Mouse (Mus musculus) ES-Bruce4 (cell line): ENCODE results near the gene Coq8a. TPM values are rescaled to one million over a fixed set of nuclear protein-coding genes. Genes with fewer than 3 reads are reported as not detected.

Experiments
- H3K27ac ChIP-seq: 2 replicates; pipeline ENCODE4 v1.5.1; 2012; ENCODE audit warnings: low read length, inconsistent platforms; ENCODE audit not compliant: insufficient read depth
- H3K27me3 ChIP-seq: 2 replicates; pipeline ENCODE4 v1.6.1; 2012; ENCODE audit warnings: mild to moderate bottlenecking, low read length, inconsistent platforms; ENCODE audit not compliant: control insufficient read depth, poor library complexity, insufficient read depth, severe bottlenecking
- H3K36me3 ChIP-seq: 2 replicates; pipeline ENCODE4 v1.6.1; 2012; ENCODE audit warnings: inconsistent platforms, mild to moderate bottlenecking, low read length, moderate library complexity; ENCODE audit not compliant: control insufficient read depth, poor library complexity, insufficient read depth, severe bottlenecking
- H3K4me1 ChIP-seq: one replicate; pipeline ENCODE4 v1.8.1; 2011; ENCODE audit warnings: low read length; ENCODE audit not compliant: control insufficient read depth, insufficient read depth
- H3K4me3 ChIP-seq: 2 replicates; pipeline ENCODE4 v1.5.1; 2011; ENCODE audit warnings: low read depth, mild to moderate bottlenecking, low read length
- H3K9ac ChIP-seq: 2 replicates; pipeline ENCODE4 v1.6.1; 2012; ENCODE audit warnings: low read depth, mild to moderate bottlenecking, inconsistent platforms; ENCODE audit not compliant: poor library complexity, severe bottlenecking
- H3K9me3 ChIP-seq: replicated peaks from 2 replicates; pipeline ENCODE4 v1.6.1; 2012; ENCODE audit warnings: mild to moderate bottlenecking, low read length, inconsistent platforms; ENCODE audit not compliant: control insufficient read depth, poor library complexity, insufficient read depth, severe bottlenecking
- CTCF ChIP-seq: IDR thresholded peaks from one replicate; pipeline ENCODE4 v1.8.1; 2011; ENCODE audit warnings: low read depth, low read length
- EP300 ChIP-seq: IDR thresholded peaks from 2 replicates; pipeline ENCODE4 v1.6.1; 2011; ENCODE audit warnings: low read depth, low read length; ENCODE audit not compliant: insufficient read depth
- POLR2A ChIP-seq: IDR thresholded peaks from one replicate; pipeline ENCODE4 v1.8.1; 2011; ENCODE audit warnings: low read length; ENCODE audit not compliant: insufficient read depth
- polyA plus RNA-seq: library from polyadenylated mRNA; stranded (reverse); fragments of >200 nt; gene quantifications from 2 replicates; pipeline ENCODE4 v1.2.4, GENCODE M21; 2011; ENCODE audit warnings: low read depth; ENCODE audit not compliant: missing spikeins, insufficient read depth, insufficient read length

Coq8a gene
- 6.8 and 6.9 TPM in 2 replicates for polyA plus RNA-seq

DNA sequence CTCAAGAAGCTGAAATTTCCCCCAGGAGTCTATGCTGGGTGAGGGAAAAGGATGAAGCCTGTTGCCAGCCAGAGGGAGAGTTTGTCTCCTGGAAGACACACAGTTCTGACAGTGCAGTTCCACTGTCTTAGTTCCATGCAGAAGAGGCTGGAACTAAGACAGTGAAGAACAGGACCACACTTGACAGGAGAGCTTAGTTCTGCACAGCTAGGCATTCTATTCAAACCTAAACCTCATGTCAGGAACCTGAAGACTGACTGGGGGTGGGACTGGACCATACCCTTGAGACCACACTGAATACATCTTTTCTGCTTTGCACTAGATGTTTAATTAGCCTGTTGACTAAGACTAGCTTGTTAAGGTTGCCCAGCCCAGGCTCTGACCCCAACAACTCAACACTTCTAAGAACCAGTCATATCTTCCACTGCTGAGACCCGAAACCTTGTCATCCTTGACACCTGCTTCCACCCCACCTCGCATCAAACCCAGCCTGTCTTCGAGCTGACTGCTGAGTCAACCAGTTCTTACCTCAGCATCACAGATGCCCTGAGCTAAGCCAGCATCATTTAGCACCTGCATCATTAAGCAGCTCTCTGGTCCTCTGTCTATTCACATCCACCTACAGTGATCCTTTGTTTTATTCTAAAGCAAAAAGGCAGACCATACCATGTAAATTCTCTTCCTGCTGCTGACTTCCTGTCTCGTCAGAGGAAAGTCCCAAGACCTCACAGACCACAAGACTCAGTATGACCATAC, at the start of gene Coq8a:
Gene Coq8a, minus strand, starts transcription at position 644 of the 756 bp plus-strand sequence.
- Histone ChIP-seq H3K9me3 (0 out of 2 replicates have a peak, but pooled peaks cover 1% of the 10 kb centered on the region), H3K4me1 (no peaks in the 10 kb centered on the region), H3K9ac (no peak within 1 kb of the TSS), H3K4me3 (no peak within 1 kb of the TSS), H3K27ac (no peak within 1 kb of the TSS), H3K36me3 (no peaks in the 10 kb centered on the region), H3K27me3 (no peaks in the 10 kb centered on the region)
- TF ChIP-seq EP300: no peak
- no peak for TF ChIP-seq POLR2A
- no peak for TF ChIP-seq CTCF

DNA sequence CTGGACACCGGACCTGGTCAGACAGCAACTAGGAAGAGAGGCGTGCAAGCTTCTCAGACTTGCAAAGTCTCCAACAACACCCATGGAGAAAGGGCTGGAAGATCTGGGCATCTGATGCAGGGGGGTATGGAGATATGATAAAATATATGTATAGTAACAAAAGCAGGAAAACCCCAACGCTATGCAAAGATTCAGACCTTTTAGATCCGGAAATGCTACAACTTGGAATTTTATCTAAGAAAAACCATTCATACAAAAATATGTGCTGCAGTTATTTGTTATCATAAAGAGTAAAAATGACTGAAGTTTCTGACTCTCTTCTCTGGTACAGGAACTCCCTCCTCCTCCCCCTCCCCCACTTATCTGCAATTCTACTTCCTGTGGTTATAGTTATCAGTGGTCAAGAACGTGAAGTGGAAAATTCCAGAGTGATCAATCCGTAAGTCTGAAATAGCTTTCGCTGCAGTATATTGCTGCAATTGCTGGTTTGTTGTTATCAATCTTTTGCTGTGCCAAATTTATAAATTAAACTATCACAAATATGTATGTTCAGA, 49.3 kb upstream of the Coq8a start:
- Histone ChIP-seq H3K9ac (no peak overlapping the region), H3K4me1 (peaks cover 2% of the 10 kb centered on the region), H3K36me3 (no peaks in the 10 kb centered on the region), H3K27ac (no peak overlapping the region), H3K27me3 (no peaks in the 10 kb centered on the region), H3K9me3 (no peaks in the 10 kb centered on the region), H3K4me3 (no peak overlapping the region)
- TF ChIP-seq POLR2A: no peak
- no peak for TF ChIP-seq CTCF
- TF ChIP-seq EP300: no peak

DNA sequence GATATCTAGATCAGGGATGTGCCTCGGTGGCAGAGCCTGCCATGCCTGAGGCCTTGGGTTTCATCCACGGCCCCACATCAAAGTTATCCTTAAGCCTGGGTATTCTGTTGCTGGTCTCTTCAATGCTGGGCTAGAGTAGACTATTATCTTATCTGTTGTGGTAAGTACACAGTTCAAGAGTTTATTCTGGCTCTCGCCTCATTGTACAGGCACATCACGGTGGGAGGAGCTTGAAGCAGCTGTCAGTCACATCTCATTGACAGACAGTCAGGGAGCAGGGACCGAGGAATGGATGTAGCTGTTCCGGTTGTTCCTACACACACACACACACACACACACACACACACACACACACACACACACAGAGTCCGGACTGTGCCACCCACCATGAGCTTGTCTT, 48.5 kb upstream of the Coq8a start:
- Histone ChIP-seq H3K27me3 (no peaks in the 10 kb centered on the region), H3K9ac (no peak overlapping the region), H3K27ac (no peak overlapping the region), H3K4me1 (peaks cover 2% of the 10 kb centered on the region), H3K9me3 (no peaks in the 10 kb centered on the region), H3K4me3 (no peak overlapping the region), H3K36me3 (no peaks in the 10 kb centered on the region)
- TF ChIP-seq EP300 (no peak), CTCF (no peak)

DNA sequence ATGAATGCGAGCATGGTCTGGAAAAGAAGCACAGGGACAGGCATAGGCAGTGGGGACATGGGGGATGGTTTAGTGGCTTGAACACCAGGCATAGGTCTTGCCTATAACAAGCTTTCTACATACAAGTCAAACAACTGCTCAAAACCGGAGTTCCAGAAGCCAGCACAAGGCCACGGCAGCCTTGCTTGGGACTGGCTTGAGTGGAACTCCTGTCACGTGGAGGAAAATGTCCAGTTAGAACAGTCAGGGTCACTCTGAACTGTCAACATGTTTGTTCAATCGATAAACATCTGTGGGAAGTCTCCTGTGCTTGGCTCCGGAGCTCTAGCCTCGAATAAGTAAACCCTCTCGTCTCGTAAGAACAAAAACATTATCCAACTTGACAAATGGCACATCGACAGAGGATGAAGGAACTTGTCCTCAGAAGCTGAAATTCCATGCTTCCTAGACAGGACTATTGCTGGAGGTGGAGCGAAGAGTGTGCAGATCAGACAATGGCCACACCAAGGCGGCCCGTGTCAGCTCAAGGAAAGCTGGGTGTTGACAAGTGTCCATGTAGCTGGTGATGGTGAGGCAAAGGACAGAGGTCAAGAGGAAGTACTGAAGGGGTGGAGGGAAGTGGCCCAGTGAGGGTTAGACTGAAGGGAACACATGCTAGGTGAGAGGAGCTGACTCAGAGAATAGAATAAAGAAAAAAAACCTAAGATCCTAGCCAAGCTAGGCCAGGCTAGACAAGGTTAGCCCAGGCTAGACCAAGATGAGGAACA, 46.5 kb upstream of the Coq8a start:
- Histone ChIP-seq H3K27ac (no peak overlapping the region), H3K9me3 (no peaks in the 10 kb centered on the region), H3K27me3 (no peaks in the 10 kb centered on the region), H3K4me1 (peaks cover 2% of the 10 kb centered on the region), H3K9ac (no peak overlapping the region), H3K36me3 (no peaks in the 10 kb centered on the region), H3K4me3 (no peak overlapping the region)
- no peak for TF ChIP-seq POLR2A
- TF ChIP-seq EP300: no peak
- no peak for TF ChIP-seq CTCF

DNA sequence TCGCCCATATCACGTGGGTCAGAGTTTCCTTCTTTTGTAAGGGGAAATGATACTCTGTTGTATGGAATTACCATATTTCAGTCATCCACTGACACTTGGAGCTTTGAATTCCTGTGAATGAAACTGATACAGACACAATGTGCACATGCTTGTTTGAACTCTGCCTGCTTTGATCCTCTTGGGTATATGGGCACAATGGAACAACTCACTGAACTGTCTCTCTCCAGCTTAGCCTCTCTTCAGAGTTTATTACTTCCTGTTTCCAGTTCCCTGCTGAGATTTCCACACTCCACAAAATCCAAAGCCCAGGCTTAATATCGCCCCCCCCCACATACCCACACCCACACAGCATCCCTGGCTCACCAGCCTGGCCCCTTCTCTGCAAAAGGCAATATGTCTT, 32.3 kb upstream of the Coq8a start:
- no peak for TF ChIP-seq POLR2A
- no peak for TF ChIP-seq CTCF
- no peak for TF ChIP-seq EP300
- no peak overlapping the region for H3K4me3 ChIP-seq
- H3K4me1 ChIP-seq: no peaks in the 10 kb centered on the region
- H3K9ac ChIP-seq: no peak overlapping the region
- H3K27ac ChIP-seq: no peak overlapping the region
- no peaks in the 10 kb centered on the region for H3K36me3 ChIP-seq
- no peaks in the 10 kb centered on the region for H3K27me3 ChIP-seq
- H3K9me3 ChIP-seq: no peaks in the 10 kb centered on the region

DNA sequence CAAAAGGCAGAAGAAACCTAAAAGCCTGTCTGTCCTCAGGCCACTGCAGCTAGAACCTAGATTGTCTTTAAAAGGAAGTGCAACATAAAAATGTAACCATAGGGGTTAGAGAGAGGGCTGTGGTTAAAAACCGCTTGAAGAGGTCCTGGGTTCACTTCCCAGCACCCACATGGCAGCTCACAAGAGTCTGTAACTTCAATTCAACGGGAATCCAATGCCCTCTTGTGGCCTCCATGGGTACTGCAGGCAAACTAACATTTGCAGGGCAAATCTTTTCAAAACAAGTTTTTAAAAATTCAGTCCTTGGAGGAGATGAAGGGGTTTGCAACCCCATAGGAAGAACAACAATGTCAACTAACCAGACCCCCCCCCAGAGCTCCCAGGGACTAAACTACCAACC, 31.2 kb upstream of the Coq8a start:
- Histone ChIP-seq H3K4me1 (no peaks in the 10 kb centered on the region), H3K27ac (no peak overlapping the region), H3K36me3 (no peaks in the 10 kb centered on the region), H3K9ac (no peak overlapping the region), H3K27me3 (no peaks in the 10 kb centered on the region), H3K4me3 (no peak overlapping the region), H3K9me3 (no peaks in the 10 kb centered on the region)
- TF ChIP-seq POLR2A (no peak), CTCF (peak; percentile 33), EP300 (no peak)
